Mouse (Mus musculus): ENCODE measurements around the gene Amz1. TPM values are rescaled to one million over a fixed set of nuclear protein-coding genes. Genes with fewer than 3 reads are reported as not detected.

Amz1 gene
- total RNA-seq (2014; rRNA removed; ENCODE audit: low replicate concordance) (0.08 and 0.15 TPM in 2 replicates), polyA plus RNA-seq (2015; fragmentation: Nextera tagmentation; extraction: Ambion mirVana) (0.81 and 0.94 TPM in 2 replicates)

DNA sequence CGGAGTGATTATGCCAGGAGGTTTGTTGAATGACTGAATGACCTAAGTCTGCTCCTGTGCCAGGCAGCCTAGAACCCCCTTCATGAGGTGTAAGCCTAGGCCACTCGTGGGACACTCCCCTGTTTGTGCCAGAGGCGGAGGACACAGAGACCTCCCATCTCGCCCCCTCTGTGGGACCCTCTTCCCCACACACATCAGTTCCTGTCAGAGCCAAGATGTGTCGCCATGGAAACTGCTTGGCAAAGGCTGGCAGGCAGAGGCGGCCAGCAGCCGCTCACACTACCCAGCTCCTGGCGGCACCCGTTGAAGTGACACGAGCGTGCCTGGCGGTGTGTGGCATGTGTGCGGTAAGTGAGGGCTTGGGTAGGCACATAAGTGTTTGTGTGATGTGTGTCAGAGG is at the start of gene Amz1:
Amz1 (plus strand) TSS at position 306 of the 400 bp plus-strand sequence.
- no peaks in the 10 kb centered on the region for H3K27me3 ChIP-seq (ENCODE audit: control insufficient read depth, insufficient read depth, low read length)
- no peak within 1 kb of the TSS for H3K9ac ChIP-seq (replicated peaks; ENCODE audit: low read depth, low read length)
- 74% methylated on average over 13 of the region's 13 CpGs for WGBS

GRCm38 (mm10) chr5:140675079-140675478 is 48.8 kb upstream of the Amz1 start:
- 86% methylated on average over 11 of the region's 11 CpGs for WGBS
- no peak overlapping the region for H3K9ac ChIP-seq (replicated peaks; ENCODE audit: low read depth, low read length)
- H3K27ac ChIP-seq (ENCODE audit: low read depth) = no peak overlapping the region
- no peak overlapping the region for H3K4me2 ChIP-seq (ENCODE audit: low read depth, low read length)
- no peak for TF ChIP-seq EP300 (IDR thresholded peaks at IDR 0.05; ENCODE audit: low read depth)
- no peak for TF ChIP-seq CTCF (IDR thresholded peaks at IDR 0.05; ENCODE audit: low read depth)
- no peak overlapping the region for H3K4me3 ChIP-seq (ENCODE audit: low read depth, low read length)
- H3K36me3 ChIP-seq (replicated peaks; ENCODE audit: control insufficient read depth, insufficient read depth, low read length) = peaks cover 18% of the 10 kb centered on the region; the same call in 1 of the 2 replicates
- no peaks in the 10 kb centered on the region for H3K9me3 ChIP-seq (replicated peaks; ENCODE audit: control insufficient read depth, low read length)
- H3K27me3 ChIP-seq (ENCODE audit: control insufficient read depth, insufficient read depth, low read length) = no peaks in the 10 kb centered on the region
- no peak for DNase-seq (ENCODE audit: low spot score)
- peaks cover 4% of the 10 kb centered on the region; the same call in 1 of the 2 replicates for H3K4me1 ChIP-seq (ENCODE audit: control insufficient read depth, insufficient read depth)
- ATAC-seq (ENCODE audit: insufficient read depth, low read depth) = no peak

More for the DNA sequence above, at the start of gene Amz1:
- no peaks in the 10 kb centered on the region for H3K9me3 ChIP-seq (replicated peaks; ENCODE audit: control insufficient read depth, low read length)
- ATAC-seq (ENCODE audit: insufficient read depth, low read depth) = no peak
- H3K4me3 ChIP-seq (ENCODE audit: low read depth, low read length) = no peak within 1 kb of the TSS
- peaks cover 9% of the 10 kb centered on the region; the same call in 1 of the 2 replicates for H3K36me3 ChIP-seq (replicated peaks; ENCODE audit: control insufficient read depth, insufficient read depth, low read length)
- no peak within 1 kb of the TSS for H3K27ac ChIP-seq (ENCODE audit: low read depth)
- no peak for TF ChIP-seq EP300 (IDR thresholded peaks at IDR 0.05; ENCODE audit: low read depth)
- TF ChIP-seq CTCF (IDR thresholded peaks at IDR 0.05; ENCODE audit: low read depth) = no peak
- no peak for DNase-seq (ENCODE audit: low spot score)
- no peaks in the 10 kb centered on the region for H3K4me1 ChIP-seq (ENCODE audit: control insufficient read depth, insufficient read depth)
- no peak within 1 kb of the TSS for H3K4me2 ChIP-seq (ENCODE audit: low read depth, low read length)

GRCm38 (mm10) chr5:140675640-140676039 is 48.3 kb upstream of the Amz1 start:
- TF ChIP-seq CTCF (IDR thresholded peaks at IDR 0.05; ENCODE audit: low read depth) (no peak), EP300 (IDR thresholded peaks at IDR 0.05; ENCODE audit: low read depth) (no peak)
- no peak overlapping the region for H3K9ac ChIP-seq (replicated peaks; ENCODE audit: low read depth, low read length)
- H3K4me1 ChIP-seq (ENCODE audit: control insufficient read depth, insufficient read depth) = peaks cover 4% of the 10 kb centered on the region; the same call in 1 of the 2 replicates
- no peak overlapping the region for H3K4me3 ChIP-seq (ENCODE audit: low read depth, low read length)
- ATAC-seq (ENCODE audit: insufficient read depth, low read depth) (no peak), DNase-seq (ENCODE audit: low spot score) (no peak)
- no peak overlapping the region for H3K27ac ChIP-seq (ENCODE audit: low read depth)
- peaks cover 14% of the 10 kb centered on the region; the same call in 1 of the 2 replicates for H3K36me3 ChIP-seq (replicated peaks; ENCODE audit: control insufficient read depth, insufficient read depth, low read length)
- 84% methylated on average over 11 of the region's 11 CpGs for WGBS
- no peak overlapping the region for H3K4me2 ChIP-seq (ENCODE audit: low read depth, low read length)
- no peaks in the 10 kb centered on the region for H3K27me3 ChIP-seq (ENCODE audit: control insufficient read depth, insufficient read depth, low read length)
- no peaks in the 10 kb centered on the region for H3K9me3 ChIP-seq (replicated peaks; ENCODE audit: control insufficient read depth, low read length)

DNA sequence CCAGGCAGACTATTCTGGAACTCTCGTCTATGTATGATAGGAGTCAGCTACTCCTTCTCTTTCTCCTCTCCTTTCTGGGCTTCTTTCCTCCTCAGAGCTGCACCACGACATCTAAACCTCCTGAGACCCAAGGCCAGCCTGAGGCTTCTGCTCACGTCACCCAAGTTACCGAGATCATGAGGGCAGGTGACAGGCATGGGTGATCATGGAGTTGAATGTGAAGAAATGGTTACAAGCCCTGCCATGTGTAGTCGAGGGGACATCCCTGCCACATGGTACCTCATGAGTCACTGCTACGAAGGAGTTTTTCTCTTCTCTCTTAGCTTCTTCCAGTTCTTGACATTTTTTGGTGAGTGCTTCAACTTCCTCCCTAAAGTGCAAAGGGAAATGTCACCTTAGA is 46.8 kb upstream of the Amz1 start:
- Histone ChIP-seq H3K4me3 (ENCODE audit: low read depth, low read length) (no peak overlapping the region), H3K4me2 (ENCODE audit: low read depth, low read length) (no peak overlapping the region), H3K4me1 (ENCODE audit: control insufficient read depth, insufficient read depth) (0 out of 2 replicates have a peak, but pooled peaks cover under 1% of the 10 kb centered on the region), H3K9me3 (replicated peaks; ENCODE audit: control insufficient read depth, low read length) (no peaks in the 10 kb centered on the region), H3K36me3 (replicated peaks; ENCODE audit: control insufficient read depth, insufficient read depth, low read length) (peaks cover 14% of the 10 kb centered on the region; the same call in 1 of the 2 replicates), H3K27me3 (ENCODE audit: control insufficient read depth, insufficient read depth, low read length) (no peaks in the 10 kb centered on the region), H3K9ac (replicated peaks; ENCODE audit: low read depth, low read length) (no peak overlapping the region), H3K27ac (ENCODE audit: low read depth) (no peak overlapping the region)
- DNase-seq (ENCODE audit: low spot score) (no peak), ATAC-seq (ENCODE audit: insufficient read depth, low read depth) (no peak)
- no peak for TF ChIP-seq EP300 (IDR thresholded peaks at IDR 0.05; ENCODE audit: low read depth)
- no peak for TF ChIP-seq CTCF (IDR thresholded peaks at IDR 0.05; ENCODE audit: low read depth)
- WGBS = 86% methylated on average over 6 of the region's 6 CpGs

- Histone ChIP-seq H3K4me2 (ENCODE audit: low read depth, low read length) (no peak overlapping the region), H3K4me1 (ENCODE audit: control insufficient read depth, insufficient read depth) (no peaks in the 10 kb centered on the region), H3K9me3 (replicated peaks; ENCODE audit: control insufficient read depth, low read length) (no peaks in the 10 kb centered on the region), H3K27ac (ENCODE audit: low read depth) (no peak overlapping the region), H3K27me3 (ENCODE audit: control insufficient read depth, insufficient read depth, low read length) (no peaks in the 10 kb centered on the region), H3K4me3 (ENCODE audit: low read depth, low read length) (no peak overlapping the region), H3K36me3 (replicated peaks; ENCODE audit: control insufficient read depth, insufficient read depth, low read length) (peaks cover 10% of the 10 kb centered on the region; the same call in 1 of the 2 replicates), H3K9ac (replicated peaks; ENCODE audit: low read depth, low read length) (no peak overlapping the region)
- no peak for DNase-seq (ENCODE audit: low spot score)
- 83% methylated on average over 6 of the region's 6 CpGs for WGBS
- TF ChIP-seq CTCF (IDR thresholded peaks at IDR 0.05; ENCODE audit: low read depth) (no peak), EP300 (IDR thresholded peaks at IDR 0.05; ENCODE audit: low read depth) (no peak)
- no peak for ATAC-seq (ENCODE audit: insufficient read depth, low read depth)
These were observed 43.9 kb upstream of the Amz1 start for GRCm38 (mm10) chr5:140680051-140680450.

- Histone ChIP-seq H3K9me3 (replicated peaks; ENCODE audit: control insufficient read depth, low read length) (no peaks in the 10 kb centered on the region), H3K4me2 (ENCODE audit: low read depth, low read length) (no peak overlapping the region), H3K4me3 (ENCODE audit: low read depth, low read length) (no peak overlapping the region), H3K27ac (ENCODE audit: low read depth) (no peak overlapping the region), H3K9ac (replicated peaks; ENCODE audit: low read depth, low read length) (no peak overlapping the region), H3K27me3 (ENCODE audit: control insufficient read depth, insufficient read depth, low read length) (no peaks in the 10 kb centered on the region), H3K36me3 (replicated peaks; ENCODE audit: control insufficient read depth, insufficient read depth, low read length) (peaks cover 12% of the 10 kb centered on the region; the same call in 1 of the 2 replicates), H3K4me1 (ENCODE audit: control insufficient read depth, insufficient read depth) (no peaks in the 10 kb centered on the region)
- DNase-seq (ENCODE audit: low spot score) = no peak
- TF ChIP-seq CTCF (IDR thresholded peaks at IDR 0.05; ENCODE audit: low read depth) (no peak), EP300 (IDR thresholded peaks at IDR 0.05; ENCODE audit: low read depth) (no peak)
- ATAC-seq (ENCODE audit: insufficient read depth, low read depth) = no peak
- 80% methylated on average over 1 of the region's 1 CpGs for WGBS
These were observed 43.0 kb upstream of the Amz1 start for GRCm38 (mm10) chr5:140680950-140681349.
